Mouse (Mus musculus) testis, adult 2 months (tissue): ENCODE measurements around the gene S1pr5.

Experiments used
- CTCF ChIP-seq: fragments of 200-500 bp; IDR thresholded peaks from 2 replicates; pipeline ENCODE4 v1.5.1; 2012; ENCODE audit warnings: low read depth, mild to moderate bottlenecking, inconsistent platforms, low read length, moderate library complexity; ENCODE audit not compliant: control insufficient read depth, insufficient read depth, insufficient replicate concordance
- POLR2A ChIP-seq: fragments of 200-500 bp; IDR thresholded peaks from 2 replicates; pipeline ENCODE4 v1.6.1; 2012; ENCODE audit warnings: low read depth, mild to moderate bottlenecking, inconsistent platforms, low read length, moderate library complexity; ENCODE audit not compliant: control insufficient read depth

DNA sequence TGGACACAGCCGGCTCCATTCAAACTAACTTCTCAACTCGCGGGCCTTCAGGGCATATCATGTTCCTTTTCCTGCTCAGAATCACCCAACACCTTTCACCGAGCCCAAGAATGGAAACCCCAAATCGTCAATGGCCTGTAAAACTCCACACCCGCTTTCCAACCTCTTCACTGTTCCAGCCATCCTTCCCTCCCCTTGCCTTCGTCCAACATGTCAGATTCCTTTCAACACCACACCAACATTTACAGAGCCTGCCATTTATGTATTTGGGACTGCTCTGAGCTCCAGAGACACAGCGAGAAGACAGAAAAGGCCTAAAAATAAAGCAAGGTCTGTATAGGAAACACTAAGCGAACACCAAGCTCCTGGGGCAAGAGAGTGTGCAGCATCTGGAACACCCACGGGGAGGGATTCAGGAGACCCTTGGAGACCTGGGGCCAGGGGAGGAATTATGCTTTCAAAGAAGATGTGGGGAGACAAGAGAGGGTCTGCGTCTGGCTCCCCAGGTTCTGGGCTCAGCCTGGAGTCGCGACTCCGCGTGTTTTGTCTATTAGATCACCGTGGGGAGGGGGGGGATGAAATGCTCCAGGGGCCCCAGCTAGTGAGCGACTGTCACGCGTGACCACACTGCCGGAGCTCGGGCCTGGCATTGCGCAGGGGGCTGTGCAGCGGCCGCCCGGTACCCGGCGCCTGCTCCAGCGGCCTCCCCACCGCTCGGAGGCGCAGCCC, 10.1 kb downstream of the S1pr5 start:
- TF ChIP-seq CTCF (no peak), POLR2A (no peak)
